Mouse (Mus musculus) kidney, adult 2 months (tissue): ENCODE results near the gene Plekhg2.

Source experiments
- CTCF ChIP-seq: fragments of 200-500 bp; conservative IDR thresholded peaks from 2 replicates; pipeline ENCODE4 v1.5.1; 2011; ENCODE audit warnings: low read depth, mild to moderate bottlenecking, control low read depth, low read length, moderate library complexity, mixed read lengths; ENCODE audit not compliant: insufficient read depth, insufficient read length
- POLR2A ChIP-seq: fragments of 200-500 bp; IDR thresholded peaks from one replicate; pipeline ENCODE4 v1.6.1; 2011; ENCODE audit warnings: low read depth, low read length, control low read depth

DNA sequence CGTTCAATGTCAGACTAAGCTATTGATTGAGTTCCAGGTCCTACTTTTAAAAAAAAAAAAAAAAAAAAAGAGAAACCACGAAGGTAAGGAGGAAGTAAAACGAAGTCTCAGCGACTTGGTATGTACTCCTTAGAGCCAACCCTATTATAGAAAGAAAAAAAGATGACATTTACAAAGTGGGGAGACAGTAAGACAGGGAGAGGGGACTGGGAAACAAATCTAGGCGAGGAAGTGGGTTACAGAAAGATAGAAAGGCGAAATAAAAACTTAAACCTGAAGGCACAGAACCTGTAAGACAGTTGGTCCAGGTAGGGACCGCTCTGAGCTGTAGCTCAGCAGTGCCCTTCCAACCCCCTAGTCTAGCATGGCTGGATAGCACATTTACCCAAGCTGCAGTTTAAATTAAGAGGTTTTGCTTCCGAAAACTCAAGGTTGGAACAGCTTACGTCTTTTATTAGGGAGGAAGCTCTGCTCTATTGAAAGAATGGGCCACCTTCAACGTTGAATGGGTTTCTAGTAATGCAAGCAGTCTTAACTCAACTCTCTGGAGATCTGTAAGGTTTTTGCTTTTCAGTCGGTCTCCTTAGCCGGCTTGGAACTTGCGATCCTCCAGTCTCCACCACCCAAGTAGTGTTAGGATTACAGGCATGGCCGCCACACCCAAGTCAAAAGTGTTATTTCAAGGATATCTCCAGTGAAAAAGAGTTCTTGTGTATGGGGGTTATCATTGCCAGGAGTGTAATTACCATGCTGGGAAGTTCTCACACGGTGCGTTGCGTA is 8.0 kb upstream of the Plekhg2 start, which contains the start of gene Zfp36:
- TF ChIP-seq CTCF, result no peak
- TF ChIP-seq POLR2A, result no peak
